Mouse (Mus musculus): ENCODE data around the gene Lrrc42.

- no peak for TF ChIP-seq CTCF (IDR thresholded peaks at IDR 0.05; ENCODE audit: low read depth, low read length)
- no peak for TF ChIP-seq POLR2A (IDR thresholded peaks at IDR 0.05; ENCODE audit: extremely low read depth, insufficient read depth, low read length)
These were observed 55.3 kb downstream of the Lrrc42 start for GRCm38 (mm10) chr4:107198072-107198471.
